Mouse (Mus musculus) ES-Bruce4 (cell line): ENCODE data around the gene Mtch2. TPM values are rescaled to one million over a fixed set of nuclear protein-coding genes. Genes with fewer than 3 reads are reported as not detected.
"Not testable (repeated sequence)": the region's sequence is repeated elsewhere in the genome, so short reads cannot be mapped to it uniquely, and the experiment has no call there.

Experiments
- H3K27ac ChIP-seq: 2 replicates; pipeline ENCODE4 v1.5.1; 2012; ENCODE audit warnings: low read length, inconsistent platforms; ENCODE audit not compliant: insufficient read depth
- H3K27me3 ChIP-seq: 2 replicates; pipeline ENCODE4 v1.6.1; 2012; ENCODE audit warnings: mild to moderate bottlenecking, low read length, inconsistent platforms; ENCODE audit not compliant: control insufficient read depth, poor library complexity, insufficient read depth, severe bottlenecking
- H3K36me3 ChIP-seq: 2 replicates; pipeline ENCODE4 v1.6.1; 2012; ENCODE audit warnings: inconsistent platforms, mild to moderate bottlenecking, low read length, moderate library complexity; ENCODE audit not compliant: control insufficient read depth, poor library complexity, insufficient read depth, severe bottlenecking
- H3K4me1 ChIP-seq: one replicate; pipeline ENCODE4 v1.8.1; 2011; ENCODE audit warnings: low read length; ENCODE audit not compliant: control insufficient read depth, insufficient read depth
- H3K4me3 ChIP-seq: 2 replicates; pipeline ENCODE4 v1.5.1; 2011; ENCODE audit warnings: low read depth, mild to moderate bottlenecking, low read length
- H3K9ac ChIP-seq: 2 replicates; pipeline ENCODE4 v1.6.1; 2012; ENCODE audit warnings: low read depth, mild to moderate bottlenecking, inconsistent platforms; ENCODE audit not compliant: poor library complexity, severe bottlenecking
- H3K9me3 ChIP-seq: replicated peaks from 2 replicates; pipeline ENCODE4 v1.6.1; 2012; ENCODE audit warnings: mild to moderate bottlenecking, low read length, inconsistent platforms; ENCODE audit not compliant: control insufficient read depth, poor library complexity, insufficient read depth, severe bottlenecking
- CTCF ChIP-seq: IDR thresholded peaks from one replicate; pipeline ENCODE4 v1.8.1; 2011; ENCODE audit warnings: low read depth, low read length
- EP300 ChIP-seq: IDR thresholded peaks from 2 replicates; pipeline ENCODE4 v1.6.1; 2011; ENCODE audit warnings: low read depth, low read length; ENCODE audit not compliant: insufficient read depth
- POLR2A ChIP-seq: IDR thresholded peaks from one replicate; pipeline ENCODE4 v1.8.1; 2011; ENCODE audit warnings: low read length; ENCODE audit not compliant: insufficient read depth
- polyA plus RNA-seq: library from polyadenylated mRNA; stranded (reverse); fragments of >200 nt; gene quantifications from 2 replicates; pipeline ENCODE4 v1.2.4, GENCODE M21; 2011; ENCODE audit warnings: low read depth; ENCODE audit not compliant: missing spikeins, insufficient read depth, insufficient read length

Gene Mtch2
- polyA plus RNA-seq, 1 experiment, result 277 TPM

DNA sequence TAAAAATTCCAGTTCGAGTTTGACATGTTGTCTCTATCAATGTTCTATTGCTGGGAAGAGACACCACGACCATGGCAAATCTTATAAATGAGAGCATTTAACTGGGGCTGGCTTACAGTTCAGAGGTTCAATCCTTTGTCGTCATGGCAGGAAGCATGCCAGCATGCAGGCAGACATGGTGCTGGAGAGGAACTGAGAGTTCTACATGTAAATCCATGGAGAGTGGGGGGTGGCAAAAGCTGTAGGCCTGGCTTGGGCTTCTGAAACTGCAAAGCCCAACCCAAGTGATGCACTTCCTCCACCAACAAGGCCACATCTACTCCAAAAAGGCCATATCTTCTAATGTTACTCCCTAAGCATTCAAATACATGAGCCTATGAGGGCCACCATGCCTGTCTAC is 26.1 kb upstream of the Mtch2 start:
- Histone ChIP-seq H3K4me1 (peaks cover 4% of the 10 kb centered on the region), H3K4me3 (no peak overlapping the region), H3K9me3 (no peaks in the 10 kb centered on the region), H3K27ac (no peak overlapping the region), H3K36me3 (no peaks in the 10 kb centered on the region), H3K27me3 (no peaks in the 10 kb centered on the region), H3K9ac (no peak overlapping the region)
- TF ChIP-seq POLR2A (no peak), EP300 (no peak)

DNA sequence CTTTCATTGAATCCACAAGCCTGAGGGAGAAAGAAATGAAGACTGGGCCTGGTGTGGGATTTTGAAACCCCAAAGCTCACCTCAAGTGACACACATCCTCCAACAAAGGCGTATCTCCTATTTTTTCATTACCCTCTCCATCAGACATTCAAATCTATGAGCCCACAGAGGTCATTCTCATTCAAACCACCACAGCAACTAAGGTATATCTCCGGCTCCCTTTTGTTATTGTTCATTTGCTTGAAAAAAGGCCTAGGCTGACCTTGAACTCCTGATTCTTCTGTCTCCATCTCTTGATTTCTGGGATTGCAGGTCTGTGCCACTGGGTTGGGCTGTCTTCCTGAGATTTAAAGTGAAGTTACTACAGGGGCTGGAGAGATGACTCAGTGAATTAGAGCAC is 24.0 kb upstream of the Mtch2 start:
- TF ChIP-seq CTCF, result no peak
- TF ChIP-seq EP300, result no peak
- TF ChIP-seq POLR2A, result no peak
- Histone ChIP-seq H3K9me3 (no peaks in the 10 kb centered on the region), H3K27me3 (no peaks in the 10 kb centered on the region), H3K4me3 (no peak overlapping the region), H3K4me1 (peaks cover 4% of the 10 kb centered on the region), H3K27ac (peak overlapping the region; percentile 32; the same call in 1 of the 2 replicates), H3K9ac (no peak overlapping the region), H3K36me3 (no peaks in the 10 kb centered on the region)

DNA sequence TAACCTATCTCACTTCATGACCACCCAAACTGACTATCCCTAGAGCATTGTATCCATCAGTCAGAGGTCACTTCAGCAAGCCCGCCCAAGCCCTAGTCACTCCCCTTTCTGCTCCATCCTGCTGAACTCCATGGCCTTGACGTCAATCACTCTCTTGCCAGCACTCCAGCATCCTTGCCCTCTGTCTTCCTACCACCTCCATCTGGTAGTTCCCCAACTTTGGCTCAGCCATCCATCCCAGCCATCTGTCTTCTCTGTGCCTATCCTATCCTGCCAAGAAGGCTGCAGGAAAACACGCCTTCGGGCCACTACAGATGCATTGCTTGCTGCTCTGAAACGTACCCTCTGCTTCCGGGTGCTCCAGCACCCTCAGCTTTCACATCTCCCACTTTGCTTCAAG is 23.2 kb upstream of the Mtch2 start:
- Histone ChIP-seq H3K4me1 (peaks cover 4% of the 10 kb centered on the region), H3K9ac (no peak overlapping the region), H3K27me3 (no peaks in the 10 kb centered on the region), H3K36me3 (no peaks in the 10 kb centered on the region), H3K4me3 (no peak overlapping the region), H3K9me3 (no peaks in the 10 kb centered on the region), H3K27ac (no peak overlapping the region)
- no peak for TF ChIP-seq POLR2A
- TF ChIP-seq CTCF, result no peak
- TF ChIP-seq EP300, result no peak

DNA sequence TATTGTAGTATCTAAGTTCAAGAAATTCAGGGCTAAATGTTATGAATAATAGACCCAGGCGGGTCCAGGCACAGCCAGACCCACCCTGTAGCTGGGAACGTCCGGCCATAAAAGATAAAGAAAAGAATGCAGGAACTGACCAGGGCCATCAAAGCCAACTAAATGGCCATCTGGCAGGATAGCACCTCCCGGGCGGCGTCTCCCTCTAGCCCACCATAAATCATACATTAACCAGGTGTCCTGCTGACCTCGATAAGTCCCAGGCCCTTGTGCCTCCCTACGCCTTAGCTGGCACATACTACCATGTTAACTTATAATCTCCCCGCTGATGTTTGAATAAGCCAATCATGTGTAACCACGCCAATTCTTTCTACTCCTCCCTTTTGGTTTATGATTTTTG is 22.4 kb upstream of the Mtch2 start:
- not testable (repeated sequence) for H3K27me3 ChIP-seq, H3K4me3 ChIP-seq, H3K4me1 ChIP-seq, H3K36me3 ChIP-seq, H3K9me3 ChIP-seq, H3K27ac ChIP-seq, H3K9ac ChIP-seq

DNA sequence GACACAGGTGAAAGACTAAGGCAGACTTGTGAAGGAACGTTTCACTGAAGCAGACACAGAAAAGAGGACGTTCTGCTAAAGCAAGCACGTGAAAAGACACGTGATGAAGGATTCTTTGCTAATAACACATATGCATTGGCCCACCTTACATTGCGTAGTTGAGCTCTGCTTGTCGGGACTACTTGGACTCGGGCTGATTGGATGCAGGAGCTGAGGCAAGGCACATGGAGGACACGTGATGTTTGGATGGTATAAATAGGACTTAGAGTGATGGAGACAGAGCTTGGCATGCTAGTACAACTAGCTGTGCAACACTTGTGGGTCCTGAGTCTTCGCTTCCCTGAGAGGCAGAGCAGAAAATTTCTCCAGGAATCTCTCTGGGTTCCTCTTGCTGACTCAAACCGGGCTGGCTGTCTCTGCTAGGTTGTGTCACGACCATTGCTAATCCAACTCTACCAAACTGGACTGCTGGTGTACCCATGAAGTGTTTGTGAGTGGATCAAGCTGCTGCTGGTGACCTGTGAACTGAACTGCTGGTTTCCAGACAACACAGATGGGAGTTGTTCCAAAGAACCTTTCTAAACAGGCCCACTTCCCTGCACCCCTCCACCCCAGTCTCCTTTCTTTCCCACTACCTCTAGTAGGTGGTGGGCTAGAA is 21.3 kb upstream of the Mtch2 start:
- H3K27ac ChIP-seq, result no peak overlapping the region
- no peak overlapping the region for H3K4me3 ChIP-seq
- no peaks in the 10 kb centered on the region for H3K27me3 ChIP-seq
- no peaks in the 10 kb centered on the region for H3K36me3 ChIP-seq
- H3K4me1 ChIP-seq, result peaks cover 4% of the 10 kb centered on the region
- H3K9me3 ChIP-seq, result no peaks in the 10 kb centered on the region
- no peak overlapping the region for H3K9ac ChIP-seq
- TF ChIP-seq CTCF (no peak), POLR2A (no peak), EP300 (no peak)

DNA sequence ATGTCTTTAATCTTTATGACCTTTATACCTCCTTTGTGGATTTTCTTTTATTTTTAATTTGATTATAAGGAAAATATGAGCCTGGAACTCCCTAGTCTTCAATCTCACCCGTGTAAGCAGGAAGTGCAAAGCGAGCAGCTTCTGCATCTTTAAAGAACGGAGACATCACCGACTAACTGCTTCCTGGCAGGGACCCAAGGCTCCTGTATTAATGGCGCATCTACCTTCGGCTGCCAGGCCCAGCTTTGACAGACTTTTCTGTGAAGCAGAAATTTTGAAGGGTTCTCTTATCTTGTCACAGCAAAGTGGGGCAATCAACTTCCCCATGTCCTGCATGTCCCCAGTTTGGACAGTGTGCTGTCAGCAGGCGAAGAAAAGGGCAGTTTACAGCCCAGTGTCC is 18.2 kb upstream of the Mtch2 start:
- no peak overlapping the region for H3K4me3 ChIP-seq
- H3K36me3 ChIP-seq, result no peaks in the 10 kb centered on the region
- no peak overlapping the region for H3K9ac ChIP-seq
- peaks cover 2% of the 10 kb centered on the region for H3K4me1 ChIP-seq
- H3K9me3 ChIP-seq, result no peaks in the 10 kb centered on the region
- TF ChIP-seq POLR2A (no peak), CTCF (no peak), EP300 (no peak)
- no peak overlapping the region for H3K27ac ChIP-seq
- no peaks in the 10 kb centered on the region for H3K27me3 ChIP-seq
